Mouse (Mus musculus): ENCODE data around the gene Cdh4. TPM values are rescaled to one million over a fixed set of nuclear protein-coding genes. Genes with fewer than 3 reads are reported as not detected.

The Cdh4 gene
- total and polyA plus RNA-seq, 3 experiments: 0.05 TPM; not detected in 2

- TF ChIP-seq POLR2AphosphoS5 (IDR thresholded peaks at IDR 0.05; ENCODE audit: insufficient replicate concordance, low read depth, low read length) (no peak), TAL1 (conservative IDR thresholded peaks at IDR 0.05; ENCODE audit: low read depth, low read length) (no peak), CTCF (IDR thresholded peaks at IDR 0.05; ENCODE audit: low read depth, low read length) (no peak), GATA2 (IDR thresholded peaks at IDR 0.05; ENCODE audit: borderline replicate concordance, low read depth, low read length) (no peak), GATA1 (IDR thresholded peaks at IDR 0.05; ENCODE audit: borderline replicate concordance, low read length) (no peak)
- Histone ChIP-seq H3K4me3 (ENCODE audit: low read depth, low read length) (no peak overlapping the region), H3K4me1 (ENCODE audit: insufficient read depth, low read depth, low read length) (no peaks in the 10 kb centered on the region), H3K9me3 (replicated peaks) (peaks cover 38% of the 10 kb centered on the region), H3K36me3 (replicated peaks) (no peaks in the 10 kb centered on the region), H3K27me3 (ENCODE audit: insufficient read depth, low read length) (no peaks in the 10 kb centered on the region)
- DNase-seq (ENCODE audit: low spot score) (no peak), ATAC-seq (ENCODE audit: extremely low read depth, insufficient number of reproducible peaks, low FRiP score, poor library complexity, severe bottlenecking) (no peak)
Measured at GRCm38 (mm10) chr2:179869871-179870270, 427.6 kb downstream of the Cdh4 start.

GRCm38 (mm10) chr2:179872724-179873123 is 430.5 kb downstream of the Cdh4 start:
- no peaks in the 10 kb centered on the region for H3K4me1 ChIP-seq (ENCODE audit: insufficient read depth, low read depth, low read length)
- peaks cover 21% of the 10 kb centered on the region for H3K9me3 ChIP-seq (replicated peaks)
- TF ChIP-seq TAL1 (conservative IDR thresholded peaks at IDR 0.05; ENCODE audit: low read depth, low read length) (no peak), GATA2 (IDR thresholded peaks at IDR 0.05; ENCODE audit: borderline replicate concordance, low read depth, low read length) (no peak), POLR2AphosphoS5 (IDR thresholded peaks at IDR 0.05; ENCODE audit: insufficient replicate concordance, low read depth, low read length) (no peak), GATA1 (IDR thresholded peaks at IDR 0.05; ENCODE audit: borderline replicate concordance, low read length) (no peak), CTCF (IDR thresholded peaks at IDR 0.05; ENCODE audit: low read depth, low read length) (no peak)
- no peaks in the 10 kb centered on the region for H3K27me3 ChIP-seq (ENCODE audit: insufficient read depth, low read length)
- ATAC-seq (ENCODE audit: extremely low read depth, insufficient number of reproducible peaks, low FRiP score, poor library complexity, severe bottlenecking) (no peak), DNase-seq (ENCODE audit: low spot score) (no peak)
- H3K36me3 ChIP-seq (replicated peaks): no peaks in the 10 kb centered on the region
- no peak overlapping the region for H3K4me3 ChIP-seq (ENCODE audit: low read depth, low read length)

DNA sequence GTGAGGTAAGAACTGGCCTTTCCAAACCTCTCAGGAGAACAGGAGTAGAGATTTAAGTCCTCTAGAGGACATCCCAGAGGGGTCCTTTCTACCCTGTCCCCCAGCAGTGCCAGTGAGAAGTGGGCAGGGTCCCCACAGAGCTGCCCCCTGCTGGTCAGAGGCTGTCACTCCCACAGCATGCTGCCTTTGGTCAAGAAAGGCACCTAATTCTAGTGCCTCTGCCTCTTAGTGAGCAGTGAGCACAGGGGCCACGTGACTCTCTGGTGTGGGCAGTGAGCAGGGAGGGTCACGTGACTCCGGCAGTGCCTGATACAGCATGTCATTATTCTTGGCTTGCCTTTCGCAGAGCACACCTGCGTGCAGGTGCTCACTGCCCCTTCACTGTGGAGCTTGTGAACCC is 431.1 kb downstream of the Cdh4 start:
- Histone ChIP-seq H3K27me3 (ENCODE audit: insufficient read depth, low read length) (no peaks in the 10 kb centered on the region), H3K9me3 (replicated peaks) (peaks cover 16% of the 10 kb centered on the region), H3K4me3 (ENCODE audit: low read depth, low read length) (no peak overlapping the region), H3K36me3 (replicated peaks) (no peaks in the 10 kb centered on the region), H3K4me1 (ENCODE audit: insufficient read depth, low read depth, low read length) (no peaks in the 10 kb centered on the region)
- DNase-seq (ENCODE audit: low spot score) (no peak), ATAC-seq (ENCODE audit: extremely low read depth, insufficient number of reproducible peaks, low FRiP score, poor library complexity, severe bottlenecking) (no peak)
- TF ChIP-seq POLR2AphosphoS5 (IDR thresholded peaks at IDR 0.05; ENCODE audit: insufficient replicate concordance, low read depth, low read length) (no peak), GATA2 (IDR thresholded peaks at IDR 0.05; ENCODE audit: borderline replicate concordance, low read depth, low read length) (no peak), CTCF (IDR thresholded peaks at IDR 0.05; ENCODE audit: low read depth, low read length) (no peak), TAL1 (conservative IDR thresholded peaks at IDR 0.05; ENCODE audit: low read depth, low read length) (no peak), GATA1 (IDR thresholded peaks at IDR 0.05; ENCODE audit: borderline replicate concordance, low read length) (no peak)

DNA sequence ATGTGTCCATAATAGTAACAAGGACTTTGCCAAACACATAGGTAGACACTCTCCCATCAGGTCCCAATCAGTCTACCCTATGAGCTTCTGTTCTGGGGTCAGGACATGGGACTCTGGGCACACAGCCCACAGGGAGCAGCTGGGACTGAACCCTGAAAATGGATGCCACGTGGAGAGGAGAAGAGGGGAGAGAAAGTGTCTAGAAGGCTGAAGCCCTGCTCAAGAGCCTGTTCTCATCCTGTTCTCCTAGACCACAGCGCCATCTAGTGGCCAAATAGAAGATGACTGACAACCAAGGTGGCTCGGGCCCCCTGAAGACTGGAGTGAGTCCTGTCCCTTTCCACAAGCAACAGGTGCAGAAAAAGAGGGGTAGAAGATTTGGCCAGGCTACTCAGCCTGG is 432.9 kb downstream of the Cdh4 start:
- Histone ChIP-seq H3K4me3 (ENCODE audit: low read depth, low read length) (no peak overlapping the region), H3K9me3 (replicated peaks) (peaks cover 5% of the 10 kb centered on the region), H3K27me3 (ENCODE audit: insufficient read depth, low read length) (no peaks in the 10 kb centered on the region), H3K4me1 (ENCODE audit: insufficient read depth, low read depth, low read length) (no peaks in the 10 kb centered on the region), H3K36me3 (replicated peaks) (no peaks in the 10 kb centered on the region)
- DNase-seq (ENCODE audit: low spot score) (peak; percentile 26), ATAC-seq (ENCODE audit: extremely low read depth, insufficient number of reproducible peaks, low FRiP score, poor library complexity, severe bottlenecking) (no peak)
- TF ChIP-seq CTCF (IDR thresholded peaks at IDR 0.05; ENCODE audit: low read depth, low read length) (peak; percentile 9; the same call in 1 of the 2 replicates), GATA1 (IDR thresholded peaks at IDR 0.05; ENCODE audit: borderline replicate concordance, low read length) (no peak)

GRCm38 (mm10) chr2:179877551-179878215 is 435.5 kb downstream of the Cdh4 start:
- no peaks in the 10 kb centered on the region for H3K36me3 ChIP-seq (replicated peaks)
- no peak overlapping the region for H3K4me3 ChIP-seq (ENCODE audit: low read depth, low read length)
- H3K27me3 ChIP-seq (ENCODE audit: insufficient read depth, low read length): no peaks in the 10 kb centered on the region
- ATAC-seq (ENCODE audit: extremely low read depth, insufficient number of reproducible peaks, low FRiP score, poor library complexity, severe bottlenecking): no peak
- DNase-seq (ENCODE audit: low spot score): no peak
- TF ChIP-seq POLR2AphosphoS5 (IDR thresholded peaks at IDR 0.05; ENCODE audit: insufficient replicate concordance, low read depth, low read length): no peak
- 0 out of 2 replicates have a peak, but pooled peaks have one; percentile 18 for TF ChIP-seq CTCF (IDR thresholded peaks at IDR 0.05; ENCODE audit: low read depth, low read length)
- no peaks in the 10 kb centered on the region for H3K4me1 ChIP-seq (ENCODE audit: insufficient read depth, low read depth, low read length)
- H3K9me3 ChIP-seq (replicated peaks): no peaks in the 10 kb centered on the region

DNA sequence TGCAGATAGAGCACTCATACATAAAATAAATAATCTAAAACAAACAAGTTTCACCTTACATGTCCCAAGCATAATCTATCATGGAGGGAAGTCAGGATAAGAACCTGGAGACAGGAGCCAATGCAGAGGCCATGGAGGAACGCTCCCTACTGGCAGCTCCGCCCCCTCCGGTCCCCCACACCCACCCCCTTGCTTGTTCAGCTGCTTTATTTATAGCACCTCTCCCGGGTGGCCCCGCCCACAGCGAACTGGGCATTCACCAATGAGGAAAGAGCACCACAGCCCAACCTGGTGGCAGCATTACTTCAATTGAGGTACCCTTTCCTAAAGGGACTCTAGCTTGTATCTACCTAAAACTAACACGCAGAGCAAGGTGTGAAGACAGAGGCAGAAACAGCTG is 442.3 kb downstream of the Cdh4 start:
- TF ChIP-seq CTCF (IDR thresholded peaks at IDR 0.05; ENCODE audit: low read depth, low read length) (no peak), GATA2 (IDR thresholded peaks at IDR 0.05; ENCODE audit: borderline replicate concordance, low read depth, low read length) (no peak), GATA1 (IDR thresholded peaks at IDR 0.05; ENCODE audit: borderline replicate concordance, low read length) (no peak), TAL1 (conservative IDR thresholded peaks at IDR 0.05; ENCODE audit: low read depth, low read length) (no peak), POLR2AphosphoS5 (IDR thresholded peaks at IDR 0.05; ENCODE audit: insufficient replicate concordance, low read depth, low read length) (no peak)
- H3K4me1 ChIP-seq (ENCODE audit: insufficient read depth, low read depth, low read length): no peaks in the 10 kb centered on the region
- H3K4me3 ChIP-seq (ENCODE audit: low read depth, low read length): no peak overlapping the region
- DNase-seq (ENCODE audit: low spot score) (no peak), ATAC-seq (ENCODE audit: extremely low read depth, insufficient number of reproducible peaks, low FRiP score, poor library complexity, severe bottlenecking) (no peak)
- H3K36me3 ChIP-seq (replicated peaks): no peaks in the 10 kb centered on the region
- H3K9me3 ChIP-seq (replicated peaks): no peaks in the 10 kb centered on the region; the same call in 1 of the 2 replicates
- H3K27me3 ChIP-seq (ENCODE audit: insufficient read depth, low read length): no peaks in the 10 kb centered on the region
